Mouse (Mus musculus): Measurements from ENCODE around the gene Gm3173.
"Not testable (repeated sequence)": the region's sequence is repeated elsewhere in the genome, so short reads cannot be mapped to it uniquely, and the experiment has no call there.

The Gm3173 gene

DNA sequence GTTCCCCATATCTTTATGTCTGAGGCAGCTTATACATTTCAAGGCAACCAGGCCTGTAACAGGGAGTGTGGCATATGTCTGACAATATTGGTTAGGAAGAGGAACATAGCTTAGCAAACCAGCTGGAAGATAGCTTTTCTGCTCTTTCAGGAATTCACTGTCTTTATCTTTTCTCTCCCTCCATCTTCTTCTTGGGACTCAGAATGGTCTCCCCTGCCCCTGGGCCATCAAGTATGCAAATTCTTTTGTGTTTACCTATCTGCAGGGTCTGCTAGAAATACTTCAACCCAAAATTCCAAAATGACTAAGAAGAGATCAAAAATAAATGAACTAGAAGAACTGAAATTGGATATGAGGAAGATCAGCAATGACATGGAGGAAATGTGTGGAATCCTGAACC is at the start of gene Gm3173:
Gene Gm3173 (plus strand): TSS at position 301 of the 400 bp plus-strand sequence.
- DNase-seq (ENCODE audit: low read depth, low spot score): not testable (repeated sequence)

DNA sequence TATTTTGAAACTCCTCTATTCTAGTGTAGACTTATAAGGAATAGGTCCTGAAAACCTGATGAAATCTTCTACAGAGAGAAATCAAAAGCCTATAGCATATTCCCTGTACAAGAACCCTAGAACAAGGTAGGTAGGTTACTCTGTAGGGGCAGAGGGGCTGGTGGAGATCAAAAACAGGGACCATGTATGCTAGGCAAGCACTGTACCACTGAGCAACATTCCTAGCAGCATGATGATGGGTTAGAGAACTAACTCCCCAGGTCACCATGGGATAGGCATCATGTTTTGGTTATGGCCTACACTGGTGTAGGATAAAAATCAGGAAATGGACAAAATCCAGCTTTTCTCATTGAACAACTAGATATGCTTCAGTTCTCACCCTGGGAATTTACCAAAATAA is 45.2 kb upstream of the Gm3173 start:
- not testable (repeated sequence) for DNase-seq (ENCODE audit: low read depth, low spot score)

DNA sequence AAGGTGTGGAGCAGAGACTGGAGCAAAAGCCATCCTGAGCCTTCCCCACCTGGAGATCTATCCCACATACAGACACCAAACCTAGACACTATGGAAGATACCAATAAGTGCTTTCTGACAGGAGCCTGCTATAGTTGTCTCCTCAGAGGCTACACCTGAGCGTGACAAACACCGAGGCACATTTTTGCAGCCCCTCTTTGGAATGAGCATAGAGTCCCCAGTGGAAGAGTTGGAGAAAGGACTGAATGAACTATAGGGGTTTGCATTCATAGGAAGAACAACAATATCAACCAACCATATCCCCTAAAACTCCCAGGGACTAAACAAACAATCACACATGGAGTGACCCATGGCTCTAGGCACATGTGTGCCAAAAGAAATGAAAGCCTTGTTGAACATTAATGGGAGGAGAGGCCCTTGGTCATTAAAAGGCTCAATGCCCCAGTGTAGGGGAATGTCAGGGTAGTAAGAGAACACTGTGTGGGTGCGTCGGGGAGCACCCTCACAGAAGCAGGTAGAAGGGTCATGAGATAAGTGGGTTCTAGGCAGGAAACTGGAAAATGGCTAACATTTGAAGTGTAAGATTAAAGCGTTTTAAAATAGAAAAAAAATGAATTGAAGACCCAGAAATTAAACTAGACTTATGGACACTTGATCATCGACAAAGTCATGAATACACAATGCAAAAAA is 37.8 kb upstream of the Gm3173 start:
- not testable (repeated sequence) for DNase-seq (ENCODE audit: low read depth, low spot score)

DNA sequence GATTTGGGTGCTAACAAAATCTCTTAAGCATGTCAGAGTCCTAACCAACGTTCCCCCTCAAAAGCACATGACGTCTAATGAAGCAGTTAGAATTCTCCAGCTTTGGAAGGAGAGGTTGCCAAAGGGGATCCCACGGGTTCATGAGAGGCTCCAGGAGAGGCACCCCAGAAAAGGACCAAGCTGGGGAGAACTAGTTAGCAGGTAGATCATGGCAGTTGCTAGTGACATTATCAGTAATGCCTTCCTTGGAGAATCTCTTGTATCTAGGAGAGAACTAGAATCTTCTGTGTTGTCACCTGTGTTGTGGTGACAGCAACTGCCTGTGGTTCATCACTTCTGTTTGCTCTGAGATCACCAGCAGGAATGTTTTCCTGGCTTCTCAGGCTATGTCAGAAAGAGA is 33.6 kb upstream of the Gm3173 start, which contains the start of gene Gm3159:
Gene Gm3159 (plus strand): TSS at position 301 of the 400 bp plus-strand sequence.
- not testable (repeated sequence) for DNase-seq (ENCODE audit: low read depth, low spot score)

DNA sequence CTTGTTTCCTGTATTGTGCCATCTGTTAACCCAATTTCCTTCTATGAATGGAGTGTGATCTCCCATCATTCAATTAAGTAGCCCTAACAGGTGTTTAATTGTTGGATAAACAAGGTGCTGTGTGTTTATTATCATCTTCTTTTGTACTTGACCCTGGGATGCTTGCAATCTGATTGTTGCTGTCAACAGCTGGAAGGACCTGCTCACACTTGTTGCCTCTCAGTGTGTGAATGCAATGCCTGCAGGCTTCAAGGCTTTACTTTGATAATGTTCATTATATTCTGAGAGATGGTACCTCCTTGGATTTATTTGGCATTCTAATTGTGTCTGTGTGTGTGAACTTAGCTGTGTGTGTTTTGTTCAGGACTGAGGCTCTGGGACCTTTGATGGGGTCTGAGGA is 32.2 kb upstream of the Gm3173 start:
- DNase-seq (ENCODE audit: low read depth, low spot score): not testable (repeated sequence)

DNA sequence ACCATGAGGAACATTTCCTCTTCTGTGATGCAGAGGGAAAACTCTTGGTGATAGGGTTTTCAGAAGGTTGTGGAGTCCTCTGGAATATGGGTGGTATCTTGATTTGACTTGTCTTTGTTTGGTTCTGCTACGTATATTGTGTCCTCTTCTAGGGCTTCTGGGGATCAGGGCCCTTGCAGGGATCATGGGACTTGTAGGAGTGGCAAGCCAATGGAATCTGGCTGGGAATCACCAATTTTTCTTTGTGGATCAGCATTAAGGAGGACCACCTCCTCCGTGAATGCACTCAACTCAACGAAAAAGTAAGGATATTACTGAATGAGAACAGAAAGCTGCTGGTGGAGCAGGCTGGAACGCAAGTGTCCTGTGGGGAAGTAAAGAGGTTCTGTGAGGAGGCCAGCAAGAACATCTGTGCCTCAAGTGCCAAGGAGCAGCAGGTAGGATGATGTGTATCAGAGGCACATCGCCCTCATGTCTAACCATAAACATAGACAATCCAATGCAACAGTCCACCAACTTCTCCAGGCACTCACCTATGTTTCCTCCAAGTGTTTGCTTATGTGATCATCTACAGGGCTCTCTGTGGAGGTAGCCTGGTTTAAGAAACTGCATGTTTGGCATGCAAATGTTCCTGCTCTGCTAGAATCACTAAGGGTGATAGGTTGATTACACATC is 30.5 kb upstream of the Gm3173 start:
- DNase-seq (ENCODE audit: low read depth, low spot score): not testable (repeated sequence)

DNA sequence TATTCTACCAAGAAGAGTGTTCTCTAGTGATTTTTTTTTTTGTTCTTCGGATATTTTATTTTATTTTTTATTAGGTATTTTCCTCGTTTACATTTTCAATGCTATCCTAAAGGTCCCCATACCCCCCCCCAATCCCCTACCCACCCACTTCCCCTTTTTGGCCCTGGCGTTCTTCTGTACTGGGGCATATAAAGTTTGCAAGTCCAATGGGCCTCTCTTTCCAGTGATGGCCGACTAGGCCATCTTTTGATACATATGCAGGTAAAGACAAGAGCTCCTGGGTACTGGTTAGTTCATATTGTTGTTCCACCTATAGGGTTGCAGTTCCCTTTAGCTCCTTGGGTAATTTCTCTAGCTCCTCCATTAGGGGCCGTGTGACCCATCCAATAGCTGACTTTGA is 29.5 kb upstream of the Gm3173 start:
- DNase-seq (ENCODE audit: low read depth, low spot score): not testable (repeated sequence)

DNA sequence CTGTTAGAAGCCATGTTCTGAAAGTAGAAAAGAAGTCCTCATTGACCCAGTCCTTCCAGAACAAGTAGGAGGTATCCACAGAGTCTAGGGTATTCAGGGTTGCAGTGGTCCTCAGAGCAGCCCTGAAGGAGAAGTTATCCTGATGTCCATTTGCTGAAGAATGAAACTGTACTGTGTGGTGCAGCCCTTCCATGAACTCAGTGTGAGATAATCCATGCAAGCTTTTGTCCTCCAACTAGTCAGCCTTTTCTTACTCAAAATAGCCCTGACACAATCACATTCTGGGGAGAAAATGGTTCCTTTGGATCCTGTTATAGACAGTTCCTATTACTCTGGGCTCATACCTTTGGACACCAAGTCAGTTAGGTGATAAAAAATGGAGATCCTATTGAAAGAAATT is 27.0 kb upstream of the Gm3173 start:
- not testable (repeated sequence) for DNase-seq (ENCODE audit: low read depth, low spot score)

DNA sequence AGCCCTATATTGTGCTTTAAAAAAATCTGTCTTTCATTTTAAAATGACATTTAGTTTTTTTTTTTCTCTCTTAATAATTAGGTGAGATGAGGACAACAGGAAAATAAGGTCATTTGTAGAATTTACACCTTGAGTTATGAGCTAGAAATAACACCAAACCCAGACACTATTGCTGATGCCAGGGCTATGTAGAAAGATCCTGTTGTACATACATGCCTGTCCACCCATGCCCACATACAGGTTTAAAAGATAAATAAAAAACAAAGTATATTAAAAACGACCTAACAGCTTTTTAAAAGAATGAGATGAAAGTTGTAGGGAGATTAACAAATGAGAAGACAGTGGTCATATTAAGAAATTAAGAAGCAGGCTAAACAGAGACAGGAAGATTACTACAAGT is 20.9 kb upstream of the Gm3173 start:
- DNase-seq (ENCODE audit: low read depth, low spot score): not testable (repeated sequence)

DNA sequence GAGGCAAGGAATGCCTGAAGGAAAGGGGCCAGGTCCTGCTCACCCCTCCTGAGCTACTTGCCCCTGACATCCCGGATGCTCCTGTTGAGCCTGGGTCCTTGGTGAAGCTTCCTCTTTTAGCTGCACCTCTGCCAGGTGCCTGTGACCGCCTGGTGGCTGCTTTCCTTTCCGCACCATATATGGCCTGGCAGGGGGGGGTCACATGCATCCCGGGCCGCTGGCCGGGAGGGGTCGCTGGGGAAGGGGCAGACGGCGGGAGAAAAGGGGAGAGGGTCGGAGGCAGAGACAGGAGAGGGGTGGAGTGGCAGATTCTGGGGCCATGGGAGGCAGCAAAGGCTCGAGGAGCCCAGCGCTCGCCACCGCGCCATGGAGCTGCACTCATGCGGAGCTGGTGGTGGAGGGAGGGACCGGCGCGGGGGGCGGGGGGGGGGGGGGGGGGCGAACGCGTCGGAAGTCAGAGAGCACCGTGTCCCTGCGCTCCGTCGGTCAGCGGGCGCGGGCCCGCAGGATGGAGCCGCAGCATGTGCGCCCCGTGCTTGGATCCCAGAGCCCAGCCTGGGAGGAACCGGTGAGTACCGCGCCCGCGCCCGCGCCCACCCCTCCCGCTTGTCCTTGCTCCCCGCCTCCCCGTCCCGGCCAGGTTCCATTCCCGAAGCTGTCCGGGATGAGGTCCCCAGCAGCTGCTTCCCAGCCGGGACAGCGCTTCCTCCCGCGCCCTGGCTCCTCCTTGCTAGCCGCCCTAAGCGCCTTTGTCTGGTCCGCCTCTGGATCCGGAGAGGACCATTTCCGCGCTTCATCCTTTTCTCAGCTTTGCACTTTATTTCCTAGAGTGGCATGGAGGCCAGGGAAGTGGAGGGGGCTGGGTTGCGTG is 15.6 kb upstream of the Gm3173 start, which contains the start of gene Gm3164:
Gene Gm3164 (plus strand): TSS at position 484 of the 871 bp plus-strand sequence.
- DNase-seq (ENCODE audit: low read depth, low spot score): not testable (repeated sequence)

DNA sequence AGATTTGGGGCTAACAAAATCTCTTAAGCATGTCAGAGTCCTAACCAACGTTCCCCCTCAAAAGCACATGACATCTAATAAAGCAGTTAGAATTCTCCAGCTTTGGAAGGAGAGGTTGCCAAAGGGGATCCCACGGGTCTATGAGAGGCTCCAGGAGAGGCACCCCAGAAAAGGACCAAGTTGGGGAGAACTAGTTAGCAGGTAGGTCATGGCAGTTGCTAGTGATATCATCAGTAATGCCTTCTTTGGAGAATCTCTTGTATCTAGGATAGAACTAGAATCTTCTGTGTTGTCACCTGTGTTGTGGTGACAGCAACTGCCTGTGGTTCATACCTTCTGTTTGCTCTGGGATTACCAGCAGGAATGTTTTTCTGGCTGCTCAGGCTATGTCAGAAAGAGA is 50.7 kb downstream of the Gm3173 start, which contains the start of gene Gm3182:
Gene Gm3182 (plus strand): TSS at position 301 of the 400 bp plus-strand sequence.
- DNase-seq (ENCODE audit: low read depth, low spot score): not testable (repeated sequence)

DNA sequence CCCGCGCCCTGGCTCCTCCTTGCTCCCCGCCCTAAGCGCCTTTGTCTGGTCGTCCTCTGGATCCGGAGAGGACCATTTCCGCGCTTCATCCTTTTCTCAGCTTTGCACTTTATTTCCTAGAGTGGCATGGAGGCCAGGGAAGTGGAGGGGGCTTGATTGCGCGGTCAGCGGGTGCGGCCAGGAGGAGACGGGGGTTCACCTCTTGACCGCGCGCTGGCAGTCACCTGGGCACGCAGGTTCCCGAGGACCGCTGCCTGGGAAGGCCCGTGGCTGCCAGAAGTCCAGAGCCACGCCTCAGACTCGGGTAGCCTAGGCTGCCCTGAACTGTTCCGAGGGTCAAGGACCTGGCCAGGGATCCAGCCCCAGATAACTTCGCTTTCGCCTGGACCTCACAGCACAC is 68.6 kb downstream of the Gm3173 start:
- not testable (repeated sequence) for DNase-seq (ENCODE audit: low read depth, low spot score)

DNA sequence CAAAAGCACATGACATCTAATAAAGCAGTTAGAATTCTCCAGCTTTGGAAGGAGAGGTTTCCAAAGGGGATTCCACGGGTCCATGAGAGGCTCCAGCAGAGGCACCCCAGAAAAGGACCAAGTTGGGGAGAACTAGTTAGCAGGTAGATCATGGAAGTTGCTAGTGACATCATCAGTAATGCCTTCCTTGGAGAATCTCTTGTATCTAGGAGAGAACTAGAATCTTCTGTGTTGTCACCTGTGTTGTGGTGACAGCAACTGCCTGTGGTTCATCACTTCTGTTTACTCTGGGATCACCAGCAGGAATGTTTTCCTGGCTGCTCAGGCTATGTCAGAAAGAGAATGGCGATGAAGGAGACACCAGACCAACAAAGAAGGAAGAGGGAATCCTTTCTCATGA is 124.3 kb downstream of the Gm3173 start, which contains the start of gene Gm3047:
Gene Gm3047 (plus strand): TSS at position 301 of the 400 bp plus-strand sequence.
- not testable (repeated sequence) for DNase-seq (ENCODE audit: low read depth, low spot score)
